Mouse (Mus musculus) testis, adult 2 months (tissue): ENCODE data around the gene Coq10a.

ENCODE experiments used
- CTCF ChIP-seq: fragments of 200-500 bp; IDR thresholded peaks from 2 replicates; pipeline ENCODE4 v1.5.1; 2012; ENCODE audit warnings: low read depth, mild to moderate bottlenecking, inconsistent platforms, low read length, moderate library complexity; ENCODE audit not compliant: control insufficient read depth, insufficient read depth, insufficient replicate concordance
- POLR2A ChIP-seq: fragments of 200-500 bp; IDR thresholded peaks from 2 replicates; pipeline ENCODE4 v1.6.1; 2012; ENCODE audit warnings: low read depth, mild to moderate bottlenecking, inconsistent platforms, low read length, moderate library complexity; ENCODE audit not compliant: control insufficient read depth

DNA sequence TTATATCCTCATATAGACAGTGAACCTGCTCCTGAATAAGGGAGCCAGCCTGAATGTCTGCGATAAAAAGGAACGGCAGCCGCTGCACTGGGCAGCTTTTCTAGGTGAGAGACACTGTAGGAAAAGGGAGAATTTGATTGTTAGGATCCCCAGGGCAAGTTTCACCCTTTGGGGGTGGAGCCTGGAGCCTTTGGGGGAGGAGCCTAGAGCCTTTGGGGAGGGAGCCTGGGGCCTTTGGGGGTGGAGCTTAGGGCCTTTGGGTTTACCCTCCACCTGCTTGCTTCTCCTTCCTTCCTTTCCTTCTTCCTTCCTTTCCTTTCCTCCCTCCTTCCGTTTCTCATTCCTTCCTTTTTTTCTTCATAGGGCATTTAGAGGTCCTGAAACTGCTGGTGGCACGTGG is 11.8 kb upstream of the Coq10a start:
- no peak for TF ChIP-seq POLR2A
- no peak for TF ChIP-seq CTCF
